Mouse (Mus musculus) lung, embryonic 15.5 days (tissue): ENCODE measurements around the gene Prkg1. TPM values are rescaled to one million over a fixed set of nuclear protein-coding genes. Genes with fewer than 3 reads are reported as not detected.

Experiments used
- ATAC-seq: fragments of 200-750 bp; cut with Nextera tagmentation; 2 replicates; pipeline ENCODE4 v1.8.0; 2017; ENCODE audit warnings: moderate number of reproducible peaks, borderline replicate concordance; ENCODE audit not compliant: low FRiP score, low TSS enrichment; ENCODE audit errors: extremely low read depth
- H3K27ac ChIP-seq: fragments of 300-500 bp; sonication (generic); 2 replicates; pipeline ENCODE4 v1.5.1; 2015; ENCODE audit warnings: moderate library complexity, mild to moderate bottlenecking, inconsistent platforms
- H3K27me3 ChIP-seq: fragments of 300-500 bp; sonication (generic); 2 replicates; pipeline ENCODE4 v1.6.1; 2015; ENCODE audit warnings: inconsistent platforms
- H3K36me3 ChIP-seq: fragments of 300-500 bp; sonication (generic); 2 replicates; pipeline ENCODE4 v1.6.1; 2015; ENCODE audit warnings: inconsistent platforms
- H3K4me1 ChIP-seq: fragments of 300-500 bp; sonication (generic); 2 replicates; pipeline ENCODE4 v1.6.1; 2015; ENCODE audit warnings: inconsistent platforms
- H3K4me2 ChIP-seq: fragments of 300-500 bp; sonication (generic); 2 replicates; pipeline ENCODE4 v1.6.1; 2015; ENCODE audit warnings: inconsistent platforms, mild to moderate bottlenecking, moderate library complexity
- H3K4me3 ChIP-seq: fragments of 300-500 bp; sonication (generic); 2 replicates; pipeline ENCODE4 v1.5.1; 2015; ENCODE audit warnings: mild to moderate bottlenecking, inconsistent platforms
- H3K9ac ChIP-seq: fragments of 300-500 bp; sonication (generic); 2 replicates; pipeline ENCODE4 v1.6.1; 2015; ENCODE audit warnings: inconsistent platforms
- H3K9me3 ChIP-seq: fragments of 300-500 bp; sonication (generic); 2 replicates; pipeline ENCODE4 v1.6.1; 2016; ENCODE audit warnings: inconsistent platforms
- WGBS: fragments of 180-500 bp; shearing (Covaris S2); methylation state at CpG from one replicate; pipeline ENCODE4 v1.1.7; 2015; 5-methylcytosine and 5-hydroxymethylcytosine counted together
- polyA plus RNA-seq: library from polyadenylated mRNA; unstranded; fragments of >200 nt; fragmentation: Nextera tagmentation; extraction: Ambion mirVana; gene quantifications from 2 replicates; pipeline ENCODE4 v1.2.1, GENCODE M21; 2015

Gene Prkg1
- polyA plus RNA-seq, 1 experiment from 2014 or later, result 6.5 TPM

DNA sequence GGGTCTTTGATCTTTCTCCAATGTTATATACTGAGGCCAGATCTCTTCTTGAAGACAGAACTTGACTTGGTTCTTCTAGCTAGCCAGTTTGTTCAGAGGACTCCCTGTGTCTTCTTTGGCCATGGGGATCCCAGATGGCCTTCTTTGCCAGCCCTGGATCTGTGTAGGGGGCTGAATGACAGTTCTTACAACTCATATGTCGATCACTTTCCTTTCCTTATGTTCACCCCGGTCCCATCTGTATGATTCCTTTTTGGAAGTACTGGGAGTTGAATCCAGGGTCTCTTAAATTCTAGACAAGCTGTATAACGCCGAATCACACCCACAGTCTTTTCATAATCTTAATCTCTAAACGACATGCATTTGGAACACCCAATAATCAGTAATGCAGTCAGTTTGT, 1065.7 kb downstream of the Prkg1 start:
- H3K4me3 ChIP-seq, result no peak overlapping the region
- H3K9ac ChIP-seq, result no peak overlapping the region
- H3K9me3 ChIP-seq, result no peaks in the 10 kb centered on the region
- 87% methylated on average over 5 of the region's 5 CpGs for WGBS
- no peaks in the 10 kb centered on the region for H3K36me3 ChIP-seq
- H3K4me2 ChIP-seq, result no peak overlapping the region
- ATAC-seq, result no peak
- H3K4me1 ChIP-seq, result no peaks in the 10 kb centered on the region
- H3K27me3 ChIP-seq, result no peaks in the 10 kb centered on the region
- no peak overlapping the region for H3K27ac ChIP-seq

DNA sequence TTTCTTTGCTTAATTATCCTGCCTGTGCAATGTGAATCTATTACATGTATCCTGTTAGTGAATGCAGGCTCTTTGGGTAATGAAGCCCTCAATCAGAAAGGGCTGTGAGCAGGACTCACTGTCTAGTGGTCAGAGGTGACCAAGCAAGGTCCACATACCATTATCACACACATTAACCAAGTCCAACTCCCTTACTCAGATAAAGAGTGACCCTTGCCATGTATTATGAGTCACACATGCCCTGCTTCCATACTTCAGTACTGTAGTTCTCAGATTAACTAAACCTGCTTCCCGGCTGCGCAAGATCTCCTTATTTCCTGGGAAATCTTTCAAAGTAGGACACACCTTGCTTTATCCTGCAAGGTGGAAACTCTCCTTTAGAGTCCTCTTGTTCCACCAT, 1073.6 kb downstream of the Prkg1 start:
- Histone ChIP-seq H3K4me1 (no peaks in the 10 kb centered on the region), H3K36me3 (no peaks in the 10 kb centered on the region), H3K4me2 (no peak overlapping the region), H3K9me3 (no peaks in the 10 kb centered on the region), H3K27me3 (no peaks in the 10 kb centered on the region), H3K4me3 (no peak overlapping the region), H3K9ac (no peak overlapping the region), H3K27ac (no peak overlapping the region)
- ATAC-seq, result no peak
- WGBS, result 92% methylated on average over 2 of the region's 2 CpGs

DNA sequence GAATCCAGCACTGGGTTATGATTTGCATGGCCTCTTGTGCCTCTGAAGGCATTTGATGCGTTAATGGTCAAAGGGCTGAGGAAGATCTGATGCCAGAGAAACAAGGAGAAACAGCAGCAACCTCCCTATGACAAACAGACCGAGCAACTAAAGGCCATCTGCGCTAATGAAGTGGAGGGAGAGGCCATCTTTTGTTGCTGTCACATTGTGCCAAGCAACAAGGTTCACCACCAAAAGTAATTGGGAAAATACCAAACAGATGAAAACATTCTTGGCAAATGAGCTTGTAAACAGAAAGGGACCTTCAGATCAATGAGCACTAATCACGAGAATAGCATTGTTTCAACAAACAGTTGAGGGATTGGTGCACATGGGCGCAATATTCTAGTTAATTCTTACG, 1074.1 kb downstream of the Prkg1 start:
- Histone ChIP-seq H3K36me3 (no peaks in the 10 kb centered on the region), H3K4me1 (no peaks in the 10 kb centered on the region), H3K9me3 (no peaks in the 10 kb centered on the region), H3K4me2 (no peak overlapping the region), H3K4me3 (no peak overlapping the region), H3K27me3 (no peaks in the 10 kb centered on the region), H3K27ac (no peak overlapping the region), H3K9ac (no peak overlapping the region)
- WGBS, result 70% methylated on average over 6 of the region's 6 CpGs
- ATAC-seq, result no peak

DNA sequence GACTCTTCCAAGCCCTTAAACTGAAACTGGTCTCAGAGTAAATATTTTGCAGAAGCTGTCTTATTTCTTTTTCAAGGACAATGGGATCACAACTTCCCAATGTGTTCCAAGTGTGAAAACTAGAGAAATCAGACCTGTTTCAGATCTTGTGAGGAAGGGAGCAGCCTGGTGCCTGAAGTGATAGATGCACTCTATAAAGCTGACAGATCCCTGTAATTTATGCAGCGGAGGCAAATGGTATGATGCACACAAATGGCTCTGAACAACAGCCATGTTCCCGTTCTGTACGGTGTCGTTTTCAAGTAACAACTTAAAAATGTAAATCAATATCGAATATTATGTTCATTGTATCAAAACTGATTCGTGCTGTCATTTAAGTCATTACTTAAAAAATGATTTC, 1076.9 kb downstream of the Prkg1 start:
- no peak overlapping the region for H3K4me2 ChIP-seq
- H3K9me3 ChIP-seq, result no peaks in the 10 kb centered on the region
- no peak overlapping the region for H3K9ac ChIP-seq
- WGBS, result 84% methylated on average over 6 of the region's 6 CpGs
- no peak for ATAC-seq
- no peaks in the 10 kb centered on the region for H3K4me1 ChIP-seq
- no peak overlapping the region for H3K4me3 ChIP-seq
- H3K36me3 ChIP-seq, result no peaks in the 10 kb centered on the region
- H3K27me3 ChIP-seq, result no peaks in the 10 kb centered on the region
- no peak overlapping the region for H3K27ac ChIP-seq

DNA sequence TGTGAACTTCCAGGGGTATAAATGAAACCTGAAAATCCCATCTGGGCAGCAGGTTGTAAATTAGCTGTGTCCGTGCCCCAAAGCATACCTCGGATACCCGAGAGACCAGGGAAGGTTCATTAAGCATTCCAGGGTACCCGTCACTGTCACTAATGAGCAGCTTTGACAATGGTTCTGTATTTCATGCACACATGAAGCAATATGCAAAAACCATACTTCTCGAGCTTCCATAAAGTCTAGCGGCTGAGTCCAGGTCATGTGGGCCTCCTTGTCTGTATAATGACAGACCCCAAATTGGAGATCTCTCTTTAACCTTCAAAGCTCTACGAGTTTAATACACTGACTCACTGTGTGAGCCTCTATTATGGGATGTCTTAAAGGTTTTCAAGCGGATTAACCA, 1088.5 kb downstream of the Prkg1 start:
- ATAC-seq, result no peak
- Histone ChIP-seq H3K4me3 (no peak overlapping the region), H3K4me2 (no peak overlapping the region), H3K27me3 (no peaks in the 10 kb centered on the region), H3K27ac (no peak overlapping the region), H3K36me3 (no peaks in the 10 kb centered on the region), H3K4me1 (no peaks in the 10 kb centered on the region), H3K9ac (no peak overlapping the region), H3K9me3 (no peaks in the 10 kb centered on the region)
- WGBS, result 80% methylated on average over 8 of the region's 8 CpGs

DNA sequence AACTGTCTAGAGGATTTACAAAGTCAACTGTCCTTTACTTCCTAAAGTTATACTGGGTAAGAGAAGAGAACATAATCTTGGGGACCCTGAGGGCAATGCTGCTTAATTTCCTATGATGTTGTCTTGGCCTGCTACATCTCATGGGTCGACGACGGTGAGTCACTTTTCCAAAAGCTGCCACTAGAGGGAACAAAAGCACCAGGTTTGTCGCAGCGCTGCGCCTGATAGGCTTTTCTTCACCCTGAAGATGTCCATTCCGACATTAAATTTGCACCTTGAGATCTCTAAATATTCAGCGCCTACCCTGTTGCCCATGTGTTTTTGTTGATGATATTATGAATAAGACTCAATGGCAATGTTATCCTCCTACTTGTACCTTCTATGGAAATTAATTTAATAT, 1100.6 kb downstream of the Prkg1 start:
- no peaks in the 10 kb centered on the region for H3K4me1 ChIP-seq
- H3K27ac ChIP-seq, result no peak overlapping the region
- H3K4me2 ChIP-seq, result no peak overlapping the region
- H3K4me3 ChIP-seq, result no peak overlapping the region
- 5% methylated on average over 8 of the region's 8 CpGs for WGBS
- H3K9ac ChIP-seq, result no peak overlapping the region
- no peak for ATAC-seq
- H3K27me3 ChIP-seq, result no peaks in the 10 kb centered on the region
- H3K9me3 ChIP-seq, result no peaks in the 10 kb centered on the region
- no peaks in the 10 kb centered on the region for H3K36me3 ChIP-seq

DNA sequence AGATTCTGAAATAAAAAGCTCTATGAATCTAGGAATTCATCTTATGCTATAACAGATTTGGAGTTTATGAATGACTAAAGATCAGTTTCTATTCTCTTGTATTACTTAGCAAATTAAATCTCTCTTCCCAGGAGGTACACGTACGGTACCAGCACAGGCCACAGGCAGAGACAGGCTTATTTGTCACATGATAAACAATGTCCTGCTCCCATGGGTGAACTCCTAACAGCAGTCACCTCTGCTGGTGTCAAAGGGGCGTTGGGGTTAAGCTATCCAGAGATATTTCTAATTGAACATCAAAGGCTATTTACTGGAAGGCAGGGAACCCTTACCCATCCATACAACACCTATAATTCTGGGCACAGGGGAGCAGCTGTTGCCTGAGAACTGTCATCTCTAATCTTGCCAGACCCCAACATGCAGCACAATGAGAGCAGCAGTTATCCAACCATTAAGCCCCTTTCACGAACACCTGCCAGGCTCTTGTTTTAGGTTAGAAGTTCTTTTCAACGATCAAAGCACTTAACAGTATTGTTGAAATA, 1122.1 kb downstream of the Prkg1 start:
- H3K4me3 ChIP-seq, result no peak overlapping the region
- H3K4me1 ChIP-seq, result no peaks in the 10 kb centered on the region
- no peaks in the 10 kb centered on the region for H3K36me3 ChIP-seq
- no peaks in the 10 kb centered on the region for H3K9me3 ChIP-seq
- no peak for ATAC-seq
- 32% methylated on average over 5 of the region's 5 CpGs for WGBS
- no peak overlapping the region for H3K4me2 ChIP-seq
- H3K9ac ChIP-seq, result no peak overlapping the region
- H3K27me3 ChIP-seq, result no peaks in the 10 kb centered on the region
- no peak overlapping the region for H3K27ac ChIP-seq

DNA sequence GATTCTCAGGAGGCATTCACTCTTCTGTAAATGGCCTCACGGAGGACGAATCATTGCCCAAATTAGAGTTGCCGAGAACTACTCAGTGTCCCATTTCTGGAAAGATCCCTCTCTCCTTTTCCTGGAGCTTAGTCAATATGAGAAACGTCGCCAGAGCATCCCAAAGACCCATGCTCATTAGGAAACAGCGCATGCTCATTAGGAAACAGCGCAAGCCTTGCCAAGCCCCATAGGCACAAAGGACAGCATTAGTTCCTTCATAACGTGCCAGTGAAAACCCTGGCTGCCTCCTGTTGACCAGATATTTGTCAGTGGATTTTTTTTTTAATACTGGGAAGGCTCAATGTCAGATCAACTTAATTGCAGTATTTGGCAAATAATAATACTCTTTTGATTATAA, 1127.4 kb downstream of the Prkg1 start:
- Histone ChIP-seq H3K9me3 (no peaks in the 10 kb centered on the region), H3K27me3 (no peaks in the 10 kb centered on the region), H3K4me3 (no peak overlapping the region), H3K36me3 (no peaks in the 10 kb centered on the region), H3K27ac (no peak overlapping the region), H3K4me2 (no peak overlapping the region), H3K4me1 (no peaks in the 10 kb centered on the region), H3K9ac (no peak overlapping the region)
- 83% methylated on average over 8 of the region's 8 CpGs for WGBS
- ATAC-seq, result no peak

DNA sequence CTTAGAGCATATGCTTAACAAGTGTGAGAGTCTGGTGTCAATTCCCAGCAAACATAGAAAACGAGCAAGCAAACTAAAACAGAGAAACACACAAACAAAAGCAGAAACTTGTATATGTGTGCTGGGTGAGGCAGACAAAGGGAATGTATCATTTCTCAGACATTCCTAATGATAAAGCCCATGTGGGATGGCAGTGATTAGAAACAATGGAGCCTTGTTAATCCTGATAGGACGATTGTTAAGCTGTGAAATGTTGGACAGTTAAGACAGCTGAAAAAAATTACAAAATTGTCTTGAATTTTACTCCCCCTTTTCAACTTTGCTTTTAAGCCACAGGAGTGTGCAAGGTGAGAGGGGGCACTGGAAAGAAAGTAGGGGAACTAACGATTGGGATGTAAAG, 1133.8 kb downstream of the Prkg1 start:
- Histone ChIP-seq H3K36me3 (no peaks in the 10 kb centered on the region), H3K4me3 (no peak overlapping the region), H3K9ac (no peak overlapping the region), H3K27me3 (no peaks in the 10 kb centered on the region), H3K27ac (no peak overlapping the region), H3K4me2 (no peak overlapping the region), H3K4me1 (no peaks in the 10 kb centered on the region), H3K9me3 (no peaks in the 10 kb centered on the region)
- ATAC-seq, result no peak
- WGBS, result 28% methylated on average over 3 of the region's 3 CpGs

DNA sequence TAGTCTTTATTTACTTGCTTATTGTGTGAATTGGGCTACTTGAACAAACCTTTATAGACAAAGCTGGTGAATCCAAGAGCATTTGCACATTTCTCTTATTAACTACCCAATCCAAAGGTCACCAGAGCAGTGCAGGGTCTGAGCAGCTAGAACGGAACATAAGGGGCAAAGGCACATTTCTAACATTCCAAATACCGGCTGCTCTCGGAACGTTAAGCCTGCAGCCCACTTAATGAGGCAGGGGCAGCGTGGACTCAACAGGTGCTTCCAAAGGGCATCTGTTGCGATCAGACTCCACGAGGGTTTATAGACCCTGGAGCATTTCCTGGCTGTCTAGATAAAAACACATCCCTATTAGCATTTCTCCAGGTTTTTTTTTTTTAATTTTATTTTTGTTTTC, 1138.8 kb downstream of the Prkg1 start:
- no peaks in the 10 kb centered on the region for H3K9me3 ChIP-seq
- 33% methylated on average over 7 of the region's 7 CpGs for WGBS
- no peak overlapping the region for H3K4me3 ChIP-seq
- no peak for ATAC-seq
- H3K4me1 ChIP-seq, result no peaks in the 10 kb centered on the region
- H3K9ac ChIP-seq, result no peak overlapping the region
- no peaks in the 10 kb centered on the region for H3K27me3 ChIP-seq
- no peaks in the 10 kb centered on the region for H3K36me3 ChIP-seq
- no peak overlapping the region for H3K4me2 ChIP-seq
- no peak overlapping the region for H3K27ac ChIP-seq

DNA sequence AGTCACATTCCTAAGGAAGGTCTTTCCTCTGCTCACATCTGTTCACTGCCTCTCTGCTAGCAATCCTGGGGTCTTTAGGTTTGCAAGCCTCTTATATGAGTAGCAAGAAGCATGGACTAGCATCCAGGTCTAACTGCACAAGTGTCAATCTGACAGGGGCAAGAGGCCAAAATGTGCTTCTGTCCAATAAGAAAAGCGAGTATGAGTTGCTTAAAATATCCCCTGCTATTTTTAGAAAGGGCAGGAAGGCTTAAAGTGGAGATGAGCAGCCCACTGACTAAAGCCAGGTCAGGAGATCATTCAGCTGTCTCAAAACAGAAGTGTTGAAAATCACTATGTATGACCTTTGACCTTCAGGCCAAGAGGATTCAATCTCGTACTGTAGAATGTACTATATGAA, 1139.4 kb downstream of the Prkg1 start:
- WGBS, result 36% methylated on average over 2 of the region's 2 CpGs
- no peak overlapping the region for H3K4me3 ChIP-seq
- no peaks in the 10 kb centered on the region for H3K36me3 ChIP-seq
- H3K27me3 ChIP-seq, result no peaks in the 10 kb centered on the region
- ATAC-seq, result no peak
- H3K4me2 ChIP-seq, result no peak overlapping the region
- H3K4me1 ChIP-seq, result no peaks in the 10 kb centered on the region
- no peak overlapping the region for H3K27ac ChIP-seq
- no peaks in the 10 kb centered on the region for H3K9me3 ChIP-seq
- no peak overlapping the region for H3K9ac ChIP-seq

DNA sequence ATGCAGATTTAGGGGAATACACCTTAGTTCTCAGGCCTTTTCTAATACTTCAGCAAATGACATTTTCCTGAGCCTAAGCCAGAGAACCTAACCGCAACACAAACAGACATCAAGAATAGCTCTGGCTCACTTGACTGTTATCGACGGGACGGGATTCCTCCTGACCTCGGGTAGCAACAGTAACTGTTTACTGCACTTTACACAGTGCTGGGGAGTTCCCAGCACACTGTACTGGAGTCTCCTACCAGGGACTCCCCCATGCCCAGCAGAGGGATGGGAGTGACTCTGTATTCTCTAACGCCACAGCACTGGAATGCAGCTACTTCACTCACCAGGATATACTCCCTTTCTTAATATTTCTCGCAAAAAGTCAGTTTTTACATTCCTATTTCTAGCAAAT, 1141.2 kb downstream of the Prkg1 start:
- Histone ChIP-seq H3K4me1 (no peaks in the 10 kb centered on the region), H3K27me3 (no peaks in the 10 kb centered on the region), H3K4me2 (no peak overlapping the region), H3K9me3 (no peaks in the 10 kb centered on the region), H3K36me3 (no peaks in the 10 kb centered on the region), H3K9ac (no peak overlapping the region), H3K4me3 (no peak overlapping the region), H3K27ac (no peak overlapping the region)
- 44% methylated on average over 7 of the region's 7 CpGs for WGBS
- no peak for ATAC-seq

DNA sequence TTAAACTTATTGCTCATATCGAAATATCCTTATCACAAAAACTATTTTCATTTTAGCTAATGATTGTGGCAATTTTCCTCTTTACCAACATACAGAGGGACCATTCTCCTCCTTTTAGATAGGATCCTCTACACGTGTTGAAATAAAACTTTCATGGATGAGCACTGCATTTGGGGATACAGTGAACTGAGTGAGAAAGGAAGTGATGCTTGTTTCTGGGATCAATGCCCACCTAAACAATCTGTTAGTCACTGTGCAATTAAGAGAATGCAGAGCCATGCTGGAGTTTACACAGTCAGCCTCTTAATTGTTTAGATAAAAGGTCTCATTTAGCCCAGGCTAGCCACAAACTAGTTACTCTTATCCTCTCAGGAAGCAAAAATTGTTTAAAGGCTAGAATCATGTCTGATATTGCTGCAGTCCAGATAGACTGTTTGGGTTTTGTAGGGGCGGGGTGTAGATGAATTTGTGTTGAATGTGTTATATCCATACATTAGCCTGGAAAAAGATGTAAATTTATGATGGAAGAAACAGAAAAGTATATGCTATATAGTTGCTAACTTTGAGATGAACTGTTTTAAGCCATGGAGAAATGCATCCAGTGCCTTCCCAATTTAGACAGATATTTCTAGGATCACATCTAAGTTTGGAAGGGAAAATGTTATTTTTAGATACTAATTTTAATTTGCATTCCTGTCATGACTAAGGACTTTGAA, 1151.5 kb downstream of the Prkg1 start:
- Histone ChIP-seq H3K9ac (no peak overlapping the region), H3K4me3 (no peak overlapping the region), H3K27me3 (no peaks in the 10 kb centered on the region), H3K36me3 (no peaks in the 10 kb centered on the region), H3K4me2 (no peak overlapping the region), H3K9me3 (no peaks in the 10 kb centered on the region), H3K27ac (no peak overlapping the region), H3K4me1 (no peaks in the 10 kb centered on the region)
- 66% methylated on average over 3 of the region's 3 CpGs for WGBS
- ATAC-seq, result no peak
